Mouse (Mus musculus): ENCODE measurements at regions not wholly inside any gene's neighbourhood (a gene's known extent, or its start where the extent isn't known, plus 50 kb on each side); places are given as distances from the start of the nearest gene placed in this dataset.
A peak's percentile ranks its signal among the peaks of the same experiment; 100 is the strongest.

DNA sequence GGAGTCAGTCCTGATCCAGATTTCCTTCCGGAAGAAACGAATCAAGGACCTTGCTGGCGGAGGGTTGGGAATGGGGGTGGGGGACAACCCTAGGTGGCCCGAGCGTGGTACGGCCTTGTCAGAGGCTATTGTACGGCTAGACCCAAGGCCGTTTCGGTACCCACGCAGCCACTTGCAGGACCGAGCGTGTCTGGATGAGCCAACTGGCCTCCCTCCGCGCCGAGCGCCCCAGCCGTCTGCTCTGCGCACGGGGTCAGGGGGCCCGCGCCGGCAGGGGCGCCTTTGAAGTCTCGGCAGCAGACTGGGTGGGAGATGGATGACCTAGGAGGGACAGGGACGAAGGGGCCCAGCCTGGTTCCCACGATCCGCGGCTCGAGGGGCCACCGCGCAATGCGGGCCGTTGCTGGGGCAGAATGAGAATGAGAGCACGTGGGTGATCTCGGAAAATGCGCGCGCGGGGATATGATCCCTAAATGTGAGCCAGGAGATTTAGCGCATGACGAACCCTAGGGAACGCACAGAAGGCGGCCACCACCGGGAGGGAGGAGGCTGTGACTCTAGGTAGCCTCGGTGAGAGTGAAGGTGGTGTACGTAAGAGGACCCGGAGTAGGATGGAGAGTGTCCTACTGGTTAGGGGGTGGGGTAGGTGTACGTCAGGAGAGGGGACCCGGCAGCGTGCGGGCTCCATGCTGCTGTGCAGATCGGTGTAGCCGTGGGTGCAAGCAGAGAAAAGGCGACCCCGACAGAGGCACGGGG lies 76.2 kb upstream of the Hmga2 start:
- DNase-seq, result no peak

GRCm38 (mm10) chr10:120551851-120552281 lies 75.6 kb upstream of the Hmga2 start:
- no peak for DNase-seq

- DNase-seq, result peak; percentile 12
Observed at GRCm38 (mm10) chr10:120547164-120547563, 70.9 kb upstream of the Hmga2 start.

DNA sequence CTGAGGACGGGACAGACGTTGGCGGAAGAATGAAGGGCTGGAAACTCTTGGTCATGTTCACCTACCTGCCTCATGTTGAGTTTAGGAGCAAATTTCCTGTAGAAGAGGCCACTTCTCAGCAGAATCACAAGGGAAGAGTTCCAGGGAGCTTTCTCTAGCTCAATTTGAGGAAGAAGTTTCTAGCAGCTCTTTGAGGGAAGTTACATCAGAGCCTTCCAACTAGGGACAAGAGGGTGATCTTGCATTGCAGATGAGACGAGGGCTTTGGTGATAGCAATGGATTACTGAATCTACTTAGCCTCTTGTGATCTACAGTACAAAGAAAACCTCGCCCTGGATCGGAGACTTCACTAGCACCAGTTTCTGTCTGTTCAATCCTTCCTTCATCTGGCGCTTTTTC lies 65.3 kb upstream of the Hmga2 start:
- no peak for DNase-seq

DNA sequence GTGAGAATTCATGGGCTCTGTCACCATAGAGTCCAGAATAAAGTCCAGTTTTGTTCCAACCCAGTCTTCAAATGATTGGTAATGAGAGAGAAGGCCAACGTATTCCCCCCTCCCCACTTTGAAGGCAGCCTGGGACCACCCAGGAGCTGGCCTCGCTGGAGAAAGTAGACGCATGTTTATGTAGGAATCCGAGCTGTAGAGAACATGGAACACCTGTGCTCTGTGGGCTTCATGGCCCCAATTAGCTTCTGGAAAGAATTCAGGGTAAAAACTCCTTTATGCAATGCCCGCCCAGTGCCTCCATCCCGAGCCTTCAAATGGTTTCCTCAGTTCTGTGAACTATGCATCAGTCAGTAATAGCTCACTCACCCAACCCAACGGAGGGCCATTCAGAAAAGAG lies 62.3 kb upstream of the Hmga2 start:
- DNase-seq, result no peak

- no peak for DNase-seq
Observed at GRCm38 (mm10) chr10:120528406-120528805, 52.1 kb upstream of the Hmga2 start.

- DNase-seq, result no peak
Observed at GRCm38 (mm10) chr10:120527951-120528350, 51.7 kb upstream of the Hmga2 start.

DNA sequence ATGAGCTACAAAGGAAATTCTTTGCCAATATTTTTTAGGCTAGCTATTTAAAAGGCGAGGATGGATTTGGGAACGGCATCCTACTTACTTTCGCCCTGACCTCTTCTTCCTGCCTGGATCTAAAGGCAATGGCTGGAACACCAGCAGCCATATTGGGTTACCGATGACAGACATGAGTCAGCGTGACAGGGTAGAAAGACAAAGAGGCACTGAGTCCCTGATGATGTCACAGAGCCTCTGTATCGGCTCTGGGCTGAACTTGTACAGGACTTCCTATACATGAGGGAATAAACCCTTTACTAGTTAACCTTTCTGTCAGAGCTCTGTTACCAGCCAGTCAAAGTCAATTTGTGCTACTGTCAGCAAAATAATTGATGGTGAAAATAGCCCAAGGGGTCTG lies 50.7 kb upstream of the Hmga2 start:
- no peak for DNase-seq

Data from lung, postnatal 36 days (tissue).